Mouse (Mus musculus) gastrocnemius, postnatal 4 days (tissue): ENCODE data around the gene Txndc12. TPM values are rescaled to one million over a fixed set of nuclear protein-coding genes. Genes with fewer than 3 reads are reported as not detected.
A peak's percentile ranks its signal among the peaks of the same experiment; 100 is the strongest.

ENCODE experiments used
- DNase-seq, 2 experiments: peaks; one replicate each; pipeline ENCODE4 v3.0.0; 2021 to 2022; ENCODE audit warnings: low spot score in 2 of 2, mixed read lengths in 2 of 2
- long read RNA-seq, 2 experiments: library from polyadenylated mRNA; stranded (forward); transcript quantifications; one replicate each; pipeline ENCODE4 v2.0.0; 2021
- total RNA-seq, 2 experiments: library from RNA; stranded (reverse); gene quantifications; 2 replicates each; pipeline ENCODE4 v1.2.3; 2021

The Txndc12 gene
- 10 to 100 TPM; 37.2 to 41.1 TPM for total RNA-seq
- long read RNA-seq, experiment 1, transcript Txndc12-201 (7 exons, 1,359 nt) = major isoform, 33 of 37 reads
- long read RNA-seq, experiment 1, partial matches to known transcripts = 1 of 37 reads
- long read RNA-seq, experiment 1, other reads (novel, unspliced or antisense) = 3 of 37 reads
- long read RNA-seq, experiment 2, transcript Txndc12-201 (7 exons, 1,359 nt) = major isoform, 39 of 41 reads
- long read RNA-seq, experiment 2, partial matches to known transcripts = 0 of 41 reads
- long read RNA-seq, experiment 2, other reads (novel, unspliced or antisense) = 2 of 41 reads

- DNase-seq = peak; percentile 50 to 84
Measured at GRCm38 (mm10) chr4:108834115-108834970, at the start of gene Txndc12. Gene Txndc12 (plus strand): TSS chr4:108834601.

GRCm38 (mm10) chr4:108789258-108789936, 45.0 kb upstream of the Txndc12 start:
- DNase-seq = no peak

- DNase-seq = no peak
Measured at GRCm38 (mm10) chr4:108790507-108790906, 43.9 kb upstream of the Txndc12 start.

GRCm38 (mm10) chr4:108793941-108794340, 40.5 kb upstream of the Txndc12 start:
- no peak for DNase-seq

- no peak for DNase-seq
Measured at GRCm38 (mm10) chr4:108796701-108797100, 37.7 kb upstream of the Txndc12 start.

GRCm38 (mm10) chr4:108798083-108798830, 36.1 kb upstream of the Txndc12 start:
- DNase-seq = peak; percentile 30 to 63

GRCm38 (mm10) chr4:108803535-108803934, 30.9 kb upstream of the Txndc12 start:
- no peak for DNase-seq

GRCm38 (mm10) chr4:108811142-108811541, 23.3 kb upstream of the Txndc12 start:
- no peak for DNase-seq

GRCm38 (mm10) chr4:108811550-108811949, 22.9 kb upstream of the Txndc12 start:
- DNase-seq = no peak

GRCm38 (mm10) chr4:108825677-108826076, 8.7 kb upstream of the Txndc12 start:
- DNase-seq = no peak

GRCm38 (mm10) chr4:108826096-108826495, 8.3 kb upstream of the Txndc12 start:
- no peak for DNase-seq

GRCm38 (mm10) chr4:108826643-108827042, 7.8 kb upstream of the Txndc12 start:
- DNase-seq = no peak

GRCm38 (mm10) chr4:108830698-108831097, 3.7 kb upstream of the Txndc12 start:
- no peak for DNase-seq

GRCm38 (mm10) chr4:108832916-108833827, 1.2 kb upstream of the Txndc12 start, which contains the start of gene Btf3l4:
Gene Btf3l4 (minus strand): TSS chr4:108833614.
- peak; percentile 77 to 89 for DNase-seq

- DNase-seq = no peak
Measured at GRCm38 (mm10) chr4:108833828-108834114, 630 bp upstream of the Txndc12 start.

GRCm38 (mm10) chr4:108834971-108835311, 540 bp downstream of the Txndc12 start:
- DNase-seq = peak in 1 of 2 experiments; percentile 12

GRCm38 (mm10) chr4:108835496-108835895, 1.1 kb downstream of the Txndc12 start:
- no peak for DNase-seq

- DNase-seq = no peak
Measured at GRCm38 (mm10) chr4:108838031-108838430, 3.6 kb downstream of the Txndc12 start.

GRCm38 (mm10) chr4:108841920-108842578, 7.6 kb downstream of the Txndc12 start:
- no peak for DNase-seq

GRCm38 (mm10) chr4:108843336-108843735, 8.9 kb downstream of the Txndc12 start:
- DNase-seq = no peak
